Mouse (Mus musculus): ENCODE results near the gene Itpkc.

Itpkc gene

DNA sequence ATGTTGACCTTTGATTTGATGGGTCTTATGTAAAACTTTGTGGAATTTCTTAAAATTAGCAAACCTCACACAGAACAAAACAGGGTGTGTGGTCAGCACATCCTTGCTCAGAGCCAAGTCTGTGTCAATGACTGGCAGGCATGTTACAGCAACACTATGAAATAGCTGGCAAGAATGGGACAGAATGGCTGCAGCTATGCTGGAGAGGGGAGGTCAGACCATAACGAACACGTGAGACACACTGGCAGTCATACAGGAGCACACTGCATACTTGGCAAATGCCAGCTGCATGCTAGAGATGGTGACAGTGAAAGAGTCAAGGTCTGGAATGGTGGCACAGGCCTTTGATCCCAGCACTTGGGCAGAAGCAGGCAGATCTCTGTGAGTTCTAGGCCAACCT lies 7.3 kb upstream of the Itpkc start:
- no peak for DNase-seq (ENCODE audit: low spot score)

- no peak for DNase-seq (ENCODE audit: low spot score)
Measured at GRCm38 (mm10) chr7:27233300-27233699, 4.8 kb upstream of the Itpkc start.

GRCm38 (mm10) chr7:27232781-27233281 lies 4.4 kb upstream of the Itpkc start, which contains the start of gene Coq8b:
TSS of gene Coq8b (plus strand) at chr7:27233023.
- DNase-seq (ENCODE audit: low spot score), result peak; percentile 97

DNA sequence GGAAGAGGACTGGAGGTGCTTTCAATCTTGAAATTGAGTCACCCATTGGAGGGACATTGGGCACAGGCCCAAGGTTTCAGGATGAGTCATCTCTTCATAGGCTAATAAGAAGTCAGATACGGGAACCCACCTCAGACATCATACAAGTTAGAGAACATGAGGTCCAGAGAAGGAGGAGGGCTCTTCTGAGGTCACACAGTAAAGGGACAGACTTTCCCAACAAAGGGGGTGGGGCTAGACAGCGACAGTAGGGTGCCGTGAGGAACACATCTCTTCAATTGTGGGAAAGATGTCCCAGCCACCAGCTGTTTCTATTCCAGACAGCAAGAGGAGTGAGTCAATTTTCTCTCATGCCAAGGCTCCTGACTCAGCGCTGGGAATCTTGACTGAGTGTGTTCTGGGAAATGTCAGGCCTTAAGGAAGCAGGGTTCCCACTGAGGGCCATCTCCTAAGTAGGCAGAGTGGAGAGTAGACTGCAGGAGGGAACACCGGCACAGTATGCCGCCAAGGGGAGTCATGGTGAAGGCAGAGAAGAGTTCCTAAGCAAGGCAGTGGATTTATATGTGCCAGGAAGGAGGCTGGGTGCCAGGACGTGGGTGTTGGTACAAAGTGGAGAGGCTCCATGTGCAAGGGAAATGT lies 3.4 kb upstream of the Itpkc start:
- peak; percentile 57 for DNase-seq (ENCODE audit: low spot score)

DNA sequence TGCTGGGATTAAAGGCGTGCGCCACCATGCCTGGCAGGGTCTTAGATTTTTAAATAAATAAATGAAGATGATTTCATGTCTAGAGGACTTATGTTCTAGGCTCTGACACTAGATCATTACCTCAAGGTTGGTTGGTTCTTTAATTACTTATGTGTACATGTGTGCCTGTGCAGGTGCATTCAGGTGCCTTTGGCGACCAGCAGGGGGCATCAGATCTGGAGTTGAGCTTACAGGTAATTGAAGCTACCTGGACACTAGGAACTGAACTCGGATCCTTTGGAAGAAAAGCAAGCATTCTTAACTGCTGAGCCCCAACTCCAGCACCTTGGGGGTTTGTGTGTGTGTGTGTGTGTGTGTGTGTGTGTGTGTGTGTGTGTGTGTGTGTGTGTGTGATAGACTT lies 2.3 kb upstream of the Itpkc start:
- no peak for DNase-seq (ENCODE audit: low spot score)

DNA sequence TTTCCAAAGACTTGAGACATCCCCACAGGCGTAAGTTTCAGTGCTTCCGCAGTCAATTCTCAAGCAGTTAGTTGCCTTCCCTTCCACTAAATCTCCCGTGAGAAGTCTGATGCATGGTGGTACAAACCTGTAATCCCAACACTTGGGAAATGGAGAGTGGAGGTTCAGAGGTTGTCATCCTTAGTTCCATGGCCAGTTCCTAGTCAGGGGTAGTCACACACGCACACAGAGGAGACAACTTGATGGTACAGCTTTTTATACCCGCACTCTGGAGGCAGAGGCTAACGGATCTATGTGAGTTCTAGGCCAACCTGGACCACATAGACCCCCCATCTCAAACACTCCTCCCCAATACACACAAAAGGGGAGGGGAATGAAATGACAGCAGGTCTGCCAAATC lies 404 bp upstream of the Itpkc start:
- DNase-seq (ENCODE audit: low spot score), result no peak

- DNase-seq (ENCODE audit: low spot score), result no peak
Measured at GRCm38 (mm10) chr7:27227676-27228075, 785 bp downstream of the Itpkc start.

DNA sequence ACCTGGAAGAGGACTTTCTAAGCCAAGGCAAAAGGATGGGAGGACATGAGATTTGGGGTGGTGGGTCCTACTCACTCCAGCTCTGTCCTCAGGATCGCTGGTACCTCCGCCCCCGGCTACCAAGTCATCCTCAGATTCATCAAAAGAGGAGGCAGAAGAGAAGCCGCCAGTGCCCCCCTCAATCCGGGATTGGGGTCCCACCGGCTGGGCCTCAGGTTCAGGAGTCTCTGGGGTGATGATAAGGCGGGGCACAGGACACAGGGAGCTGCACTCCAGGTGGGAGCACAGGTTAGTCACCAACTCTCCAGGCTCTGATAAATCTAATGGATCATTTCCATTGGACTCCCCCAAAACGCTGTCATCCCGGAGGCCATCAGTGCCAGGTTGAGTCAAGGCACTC lies 1.2 kb downstream of the Itpkc start:
- no peak for DNase-seq (ENCODE audit: low spot score)

DNA sequence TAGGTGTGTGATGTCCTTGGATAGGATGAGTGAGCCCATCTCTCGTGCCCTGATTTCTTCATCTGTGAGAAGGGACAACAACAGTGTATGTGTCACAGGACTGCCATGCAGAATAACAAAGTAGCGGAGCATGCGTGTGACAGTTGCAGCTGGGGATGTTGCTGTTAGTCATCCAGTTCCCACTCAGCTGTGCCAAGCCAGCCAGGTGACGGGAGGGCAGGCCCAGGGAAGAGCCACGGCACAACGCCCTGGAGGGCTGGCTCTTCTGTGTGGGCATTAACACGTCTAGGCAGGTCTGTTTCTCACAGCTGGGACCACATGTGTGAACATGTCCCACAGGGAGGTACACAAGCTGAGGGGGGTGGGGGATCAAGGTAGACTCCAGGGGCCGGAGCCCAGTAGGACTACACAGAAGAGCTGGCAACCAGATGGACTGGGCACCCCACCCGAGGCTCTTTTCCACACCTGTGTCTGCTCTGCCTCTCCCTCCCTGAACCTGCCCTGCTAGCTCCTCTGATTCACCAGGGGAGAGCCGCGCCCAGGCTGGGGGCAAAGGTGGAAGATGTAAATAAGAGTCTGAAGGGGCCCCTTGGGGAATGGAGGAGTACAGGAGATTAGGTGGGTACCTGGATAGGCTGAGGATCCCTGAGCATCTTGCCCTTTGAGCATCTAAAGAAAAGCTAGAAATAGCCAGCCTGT lies 3.4 kb downstream of the Itpkc start:
- DNase-seq (ENCODE audit: low spot score), result no peak

DNA sequence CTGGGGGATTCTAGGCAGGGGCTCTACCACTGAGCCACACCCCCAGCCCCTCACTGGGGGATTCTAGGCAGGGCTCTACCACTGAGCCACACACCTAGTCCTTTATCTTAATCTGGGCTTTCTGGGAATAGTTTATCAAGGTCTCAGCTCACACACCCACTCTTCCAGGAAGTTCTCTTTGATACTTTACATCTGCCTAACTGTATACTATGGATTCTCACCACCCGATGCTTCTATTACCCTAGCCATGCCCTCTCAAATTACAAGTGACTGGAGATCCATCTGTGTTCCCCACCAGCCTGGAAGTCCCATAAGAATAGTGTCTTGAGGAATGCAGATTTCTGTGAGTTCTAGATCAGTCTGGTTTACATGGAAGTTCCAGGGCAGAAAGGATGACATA lies 5.9 kb downstream of the Itpkc start:
- DNase-seq (ENCODE audit: low spot score), result no peak

DNA sequence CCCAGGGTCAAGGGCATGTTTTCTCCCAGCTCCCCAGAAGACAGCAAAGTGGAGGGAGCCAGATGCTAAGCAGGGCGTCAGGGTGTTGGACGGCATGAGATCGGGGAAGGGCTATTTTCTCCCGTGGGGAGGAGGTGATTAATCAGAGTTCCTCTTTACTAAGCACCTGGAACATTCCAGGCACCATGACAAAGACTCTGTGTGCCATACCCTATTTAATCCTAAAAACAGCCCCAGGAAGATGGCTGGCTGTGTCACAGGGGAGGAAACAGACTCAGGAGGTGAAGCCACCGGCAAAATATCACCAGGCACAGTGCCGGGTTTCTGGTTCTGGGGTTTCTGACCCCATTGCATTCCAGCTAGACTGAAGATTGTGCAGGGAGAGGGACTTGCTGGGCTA lies 6.5 kb downstream of the Itpkc start:
- DNase-seq (ENCODE audit: low spot score), result no peak

DNA sequence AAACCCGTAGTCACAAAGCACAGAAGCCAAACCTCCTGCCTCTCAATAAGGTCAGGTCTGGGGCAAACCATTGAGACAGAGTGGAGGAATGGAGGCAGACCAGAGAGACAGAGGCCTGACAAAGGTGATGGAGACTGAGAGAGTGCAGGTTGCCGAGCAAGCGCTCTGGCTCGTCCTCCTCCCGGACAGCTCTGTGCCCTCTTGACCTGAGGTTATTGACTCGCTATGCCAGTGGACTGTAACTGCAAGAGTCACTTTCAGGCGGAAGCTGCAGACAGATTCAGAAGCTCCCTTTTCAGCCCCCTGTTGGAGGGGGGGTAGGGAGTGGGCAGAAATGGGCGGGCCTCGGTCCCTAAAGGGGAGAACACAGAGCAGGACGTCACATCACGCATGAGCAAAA lies 8.5 kb downstream of the Itpkc start:
- DNase-seq (ENCODE audit: low spot score), result no peak

DNA sequence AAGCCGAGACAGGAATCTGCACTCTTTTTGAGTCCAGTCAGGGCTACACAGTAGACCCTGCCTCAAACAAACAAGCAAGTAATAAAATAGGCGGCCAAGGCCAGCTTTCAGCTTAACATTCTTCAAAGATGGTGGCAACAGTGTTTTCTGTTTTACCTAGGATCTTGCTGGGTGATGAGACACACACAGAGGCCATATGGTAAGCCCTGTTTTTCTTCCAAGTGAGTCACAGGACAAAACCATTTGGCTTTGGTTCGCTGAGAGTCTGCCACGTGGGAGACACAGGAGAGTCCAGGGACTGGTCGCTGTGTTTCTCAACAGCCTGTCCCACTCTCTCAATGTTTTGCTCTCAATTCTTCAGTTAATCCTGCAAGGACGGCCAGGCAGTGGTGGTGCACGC lies 9.9 kb downstream of the Itpkc start:
- DNase-seq (ENCODE audit: low spot score), result no peak

DNA sequence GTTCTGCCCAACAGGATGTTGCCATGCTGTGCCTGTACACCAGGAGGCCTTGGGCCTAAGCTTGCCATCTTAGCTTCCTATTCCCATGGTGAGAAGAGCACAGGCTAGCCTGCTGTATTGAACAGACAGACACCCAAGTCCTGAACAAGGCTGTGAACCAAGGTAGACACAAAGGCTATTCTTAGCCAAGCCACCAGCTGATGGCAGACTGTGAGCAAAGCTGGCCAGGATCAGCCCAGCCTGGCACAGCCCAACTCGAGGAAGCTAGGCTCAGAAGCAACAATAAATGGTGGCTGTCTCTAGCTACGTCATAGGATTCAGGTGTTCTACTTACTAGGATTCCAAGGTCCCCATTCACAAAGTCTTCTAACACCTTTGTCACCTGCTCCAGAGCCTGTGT lies 15.8 kb downstream of the Itpkc start:
- DNase-seq (ENCODE audit: low spot score), result no peak

- no peak for DNase-seq (ENCODE audit: low spot score)
Measured at GRCm38 (mm10) chr7:27203730-27204449, 24.6 kb downstream of the Itpkc start.

GRCm38 (mm10) chr7:27198779-27199178 lies 29.7 kb downstream of the Itpkc start:
- no peak for DNase-seq (ENCODE audit: low spot score)

DNA sequence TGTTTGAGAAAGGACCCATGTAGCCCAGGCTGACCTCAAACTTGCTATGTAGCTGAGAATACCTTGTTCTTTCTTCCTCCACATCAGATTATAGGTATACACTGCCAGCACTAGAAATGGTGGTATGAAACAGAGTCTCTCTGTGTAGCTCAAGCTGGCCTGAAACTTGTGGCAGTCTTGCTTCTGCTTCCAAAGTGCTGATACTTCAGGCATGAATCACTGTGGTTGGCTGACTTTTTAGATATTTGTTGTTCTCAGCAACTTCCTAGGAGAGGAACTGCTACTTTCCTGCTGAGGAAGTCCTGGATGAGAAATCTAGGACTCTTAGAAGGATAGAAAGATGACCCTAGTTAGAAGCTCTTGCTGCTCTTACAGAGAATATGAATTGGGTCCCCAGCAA lies 30.1 kb downstream of the Itpkc start:
- no peak for DNase-seq (ENCODE audit: low spot score)

DNA sequence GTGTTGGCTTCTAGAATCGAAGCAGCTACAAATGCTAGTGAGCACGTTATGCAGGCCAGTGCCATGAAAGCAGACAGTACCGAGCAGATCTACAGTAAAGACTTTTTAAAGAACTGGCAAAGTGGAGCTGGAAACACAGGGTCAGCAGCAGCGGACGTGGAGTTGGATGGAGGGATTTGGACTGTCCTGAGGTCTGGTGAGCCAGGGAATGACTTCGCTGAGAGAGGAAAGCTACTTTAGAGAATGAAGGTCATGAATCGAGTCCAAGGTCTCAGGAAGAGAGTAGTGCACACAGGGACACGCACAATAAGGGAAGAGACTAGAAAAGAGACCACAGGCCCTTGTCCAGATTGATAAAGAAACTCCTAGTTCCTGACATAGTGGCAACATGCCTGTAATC lies 30.8 kb downstream of the Itpkc start:
- no peak for DNase-seq (ENCODE audit: low spot score)

DNA sequence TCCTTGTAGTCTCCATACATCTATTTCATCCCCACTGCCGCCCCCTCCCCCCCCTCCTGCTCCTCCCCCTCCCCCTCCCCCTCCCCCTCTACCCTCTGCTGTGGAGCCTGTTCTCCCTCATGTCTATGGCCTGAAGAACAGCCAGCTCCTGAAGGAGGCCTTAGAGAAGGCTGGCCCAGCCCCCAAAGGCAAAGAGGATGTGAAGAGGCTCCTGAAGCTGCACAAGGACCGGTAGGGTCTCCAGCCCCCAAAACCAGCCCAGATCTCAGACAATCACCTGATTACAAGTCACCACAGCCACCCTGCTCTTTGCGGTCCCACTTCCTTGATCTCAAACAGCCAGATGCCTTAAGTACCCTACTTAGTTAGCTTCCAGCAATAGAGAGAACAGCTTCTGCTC lies 31.3 kb downstream of the Itpkc start:
- DNase-seq (ENCODE audit: low spot score), result no peak

- peak; percentile 100 for DNase-seq (ENCODE audit: low spot score)
Measured at GRCm38 (mm10) chr7:27195681-27196611, 32.5 kb downstream of the Itpkc start, which contains the start of the genes BC024978 and Snrpa. TSS of gene BC024978 (plus strand) at chr7:27195781. TSS of gene Snrpa (minus strand) at chr7:27196271.

GRCm38 (mm10) chr7:27193731-27194130 lies 34.7 kb downstream of the Itpkc start:
- no peak for DNase-seq (ENCODE audit: low spot score)

GRCm38 (mm10) chr7:27192434-27192833 lies 36.0 kb downstream of the Itpkc start:
- no peak for DNase-seq (ENCODE audit: low spot score)
